Mouse (Mus musculus): ENCODE data around the gene C2cd3. TPM values are rescaled to one million over a fixed set of nuclear protein-coding genes. Genes with fewer than 3 reads are reported as not detected.

Gene C2cd3
- total and polyA plus RNA-seq, 2 experiments from 2014 or later, result 5.5 to 29.8 TPM

DNA sequence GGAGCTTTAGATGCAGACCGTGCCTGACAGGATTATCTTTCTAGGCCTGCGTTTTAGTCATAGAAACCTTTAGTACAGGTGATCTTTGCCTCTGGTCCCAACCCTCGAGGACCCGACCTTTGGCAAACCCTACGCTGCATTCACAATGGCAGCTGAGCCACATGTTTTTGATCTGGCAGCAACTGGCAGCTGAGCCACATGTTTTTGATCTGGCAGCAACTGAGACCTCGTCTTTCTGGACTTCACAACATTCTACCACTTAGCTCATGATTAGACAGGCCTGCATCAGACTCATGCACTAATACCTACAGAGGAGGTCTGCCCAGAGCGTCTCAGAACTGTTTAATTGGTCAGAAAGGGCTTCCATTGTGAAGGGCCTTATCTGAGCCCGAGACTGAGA lies 123.0 kb downstream of the C2cd3 start:
- DNase-seq (ENCODE audit: low spot score), result no peak

DNA sequence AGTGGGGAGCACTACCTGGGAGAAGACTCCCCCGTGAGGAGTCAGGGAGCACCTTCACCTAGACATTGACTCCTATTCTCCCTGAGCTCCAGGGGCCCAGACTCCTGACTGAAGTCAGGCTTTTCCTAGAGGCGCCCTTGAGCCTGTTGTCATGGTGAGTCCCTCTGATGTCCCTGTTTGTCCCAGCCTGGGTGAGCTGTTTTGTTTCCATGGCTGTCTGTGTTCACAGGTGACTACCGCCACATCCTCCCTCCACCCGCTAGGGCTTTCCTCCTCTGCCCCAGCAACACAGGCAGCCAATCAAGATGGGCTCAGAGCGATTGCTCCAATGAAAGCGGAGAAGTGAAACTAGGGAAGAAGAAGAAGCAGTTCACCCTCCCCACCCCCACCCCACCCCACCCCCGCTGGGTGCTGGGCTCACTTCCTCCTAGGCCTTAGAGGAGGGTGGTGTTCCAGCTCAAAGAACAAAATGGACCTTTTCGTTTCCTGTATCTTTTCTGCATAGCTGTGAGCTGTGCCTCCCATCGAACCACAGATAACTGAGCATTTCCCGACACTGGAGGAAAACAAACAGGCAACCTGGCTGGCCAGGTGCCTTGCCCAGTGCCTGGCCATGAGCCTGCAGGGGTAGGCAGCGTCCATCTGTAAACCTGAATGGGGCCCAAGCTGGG lies 123.7 kb downstream of the C2cd3 start:
- Histone ChIP-seq H3K4me2 (ENCODE audit: low read depth, low read length) (peak overlapping the region; percentile 68), H3K27me3 (ENCODE audit: control insufficient read depth, insufficient read depth, low read length) (no peaks in the 10 kb centered on the region), H3K4me3 (ENCODE audit: low read depth, low read length) (peak overlapping the region; percentile 56), H3K9ac (replicated peaks; ENCODE audit: low read depth, low read length) (peak overlapping the region; percentile 30), H3K27ac (ENCODE audit: low read depth) (peak overlapping the region; percentile 80), H3K4me1 (ENCODE audit: control insufficient read depth, insufficient read depth) (peaks cover 21% of the 10 kb centered on the region), H3K9me3 (replicated peaks; ENCODE audit: control insufficient read depth, low read length) (no peaks in the 10 kb centered on the region), H3K36me3 (replicated peaks; ENCODE audit: control insufficient read depth, insufficient read depth, low read length) (peaks cover 25% of the 10 kb centered on the region; the same call in 1 of the 2 replicates)
- peak; percentile 54; the same call in 1 of the 2 replicates for TF ChIP-seq EP300 (IDR thresholded peaks at IDR 0.05; ENCODE audit: low read depth)
- TF ChIP-seq CTCF (IDR thresholded peaks at IDR 0.05; ENCODE audit: low read depth), result no peak
- WGBS, result 28% methylated on average over 11 of the region's 11 CpGs
- ATAC-seq (ENCODE audit: insufficient read depth, low read depth) (peak; percentile 78), DNase-seq (ENCODE audit: low spot score) (peak; percentile 88)

More for the DNA sequence above, 123.0 kb downstream of the C2cd3 start:
- H3K9me3 ChIP-seq (replicated peaks; ENCODE audit: control insufficient read depth, low read length), result no peaks in the 10 kb centered on the region
- peak; percentile 10 for ATAC-seq (ENCODE audit: insufficient read depth, low read depth)
- no peak for TF ChIP-seq CTCF (IDR thresholded peaks at IDR 0.05; ENCODE audit: low read depth)
- TF ChIP-seq EP300 (IDR thresholded peaks at IDR 0.05; ENCODE audit: low read depth), result no peak
- H3K9ac ChIP-seq (replicated peaks; ENCODE audit: low read depth, low read length), result peak overlapping the region; percentile 30
- peak overlapping the region; percentile 68 for H3K4me2 ChIP-seq (ENCODE audit: low read depth, low read length)
- no peaks in the 10 kb centered on the region for H3K27me3 ChIP-seq (ENCODE audit: control insufficient read depth, insufficient read depth, low read length)
- H3K27ac ChIP-seq (ENCODE audit: low read depth), result peak overlapping the region; percentile 80
- peak overlapping the region; percentile 56 for H3K4me3 ChIP-seq (ENCODE audit: low read depth, low read length)
- WGBS, result 36% methylated on average over 8 of the region's 8 CpGs
- peaks cover 21% of the 10 kb centered on the region for H3K4me1 ChIP-seq (ENCODE audit: control insufficient read depth, insufficient read depth)
- H3K36me3 ChIP-seq (replicated peaks; ENCODE audit: control insufficient read depth, insufficient read depth, low read length), result peaks cover 25% of the 10 kb centered on the region; the same call in 1 of the 2 replicates

DNA sequence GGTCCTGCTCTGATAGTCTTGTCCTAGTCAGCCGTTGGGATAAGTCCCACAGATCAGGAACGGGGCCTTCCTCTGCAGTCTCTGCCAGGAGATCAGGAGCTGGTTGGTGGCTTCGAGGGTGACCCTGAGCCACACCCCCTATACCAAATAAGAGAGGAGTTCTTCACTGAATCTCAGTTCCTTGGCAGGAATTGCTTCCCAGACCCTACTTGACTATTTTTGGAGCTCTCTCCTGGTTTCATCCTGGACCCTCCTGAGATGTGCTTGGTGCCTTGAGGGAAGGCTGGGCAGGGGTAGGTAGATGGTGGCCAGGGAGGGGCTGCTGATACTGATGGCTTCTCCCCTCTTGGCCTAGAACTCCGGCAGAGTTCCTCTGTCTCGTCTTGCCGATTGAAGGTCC lies 124.3 kb downstream of the C2cd3 start:
- Histone ChIP-seq H3K9ac (replicated peaks; ENCODE audit: low read depth, low read length) (no peak overlapping the region), H3K4me1 (ENCODE audit: control insufficient read depth, insufficient read depth) (peaks cover 21% of the 10 kb centered on the region)
- ATAC-seq (ENCODE audit: insufficient read depth, low read depth), result no peak

DNA sequence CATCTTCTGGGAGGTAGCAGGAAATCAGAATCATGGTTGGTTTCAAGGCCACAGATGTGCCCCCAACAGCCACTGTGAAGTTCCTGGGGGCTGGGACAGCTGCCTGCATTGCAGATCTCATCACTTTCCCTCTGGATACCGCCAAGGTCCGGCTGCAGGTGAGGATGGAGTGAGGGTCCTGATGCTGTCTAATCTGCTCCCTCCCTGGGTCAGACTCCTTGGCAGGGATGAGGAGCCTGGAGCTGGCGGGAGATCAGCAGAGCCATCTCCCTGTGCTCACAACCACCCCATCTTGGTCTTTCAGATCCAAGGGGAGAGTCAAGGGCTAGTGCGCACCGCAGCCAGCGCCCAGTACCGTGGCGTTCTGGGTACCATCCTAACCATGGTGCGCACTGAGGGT lies 124.8 kb downstream of the C2cd3 start:
- ATAC-seq (ENCODE audit: insufficient read depth, low read depth), result no peak
- no peak for TF ChIP-seq EP300 (IDR thresholded peaks at IDR 0.05; ENCODE audit: low read depth)
- TF ChIP-seq CTCF (IDR thresholded peaks at IDR 0.05; ENCODE audit: low read depth), result no peak
- H3K4me2 ChIP-seq (ENCODE audit: low read depth, low read length), result no peak overlapping the region
- H3K27me3 ChIP-seq (ENCODE audit: control insufficient read depth, insufficient read depth, low read length), result no peaks in the 10 kb centered on the region
- no peak overlapping the region for H3K9ac ChIP-seq (replicated peaks; ENCODE audit: low read depth, low read length)
- WGBS, result 93% methylated on average over 9 of the region's 9 CpGs
- no peaks in the 10 kb centered on the region for H3K9me3 ChIP-seq (replicated peaks; ENCODE audit: control insufficient read depth, low read length)
- DNase-seq (ENCODE audit: low spot score), result no peak
- H3K4me1 ChIP-seq (ENCODE audit: control insufficient read depth, insufficient read depth), result peaks cover 21% of the 10 kb centered on the region
- no peak overlapping the region for H3K27ac ChIP-seq (ENCODE audit: low read depth)
- no peak overlapping the region for H3K4me3 ChIP-seq (ENCODE audit: low read depth, low read length)
- H3K36me3 ChIP-seq (replicated peaks; ENCODE audit: control insufficient read depth, insufficient read depth, low read length), result peaks cover 25% of the 10 kb centered on the region; the same call in 1 of the 2 replicates

More for the DNA sequence above, 124.3 kb downstream of the C2cd3 start:
- no peaks in the 10 kb centered on the region for H3K9me3 ChIP-seq (replicated peaks; ENCODE audit: control insufficient read depth, low read length)
- peak overlapping the region; percentile 68; the same call in 1 of the 2 replicates for H3K4me2 ChIP-seq (ENCODE audit: low read depth, low read length)
- DNase-seq (ENCODE audit: low spot score), result no peak
- 0 out of 2 replicates have a peak overlapping the region, but pooled peaks have one; percentile 0 for H3K4me3 ChIP-seq (ENCODE audit: low read depth, low read length)
- TF ChIP-seq CTCF (IDR thresholded peaks at IDR 0.05; ENCODE audit: low read depth) (no peak), EP300 (IDR thresholded peaks at IDR 0.05; ENCODE audit: low read depth) (no peak)
- peak overlapping the region; percentile 50 for H3K27ac ChIP-seq (ENCODE audit: low read depth)
- no peaks in the 10 kb centered on the region for H3K27me3 ChIP-seq (ENCODE audit: control insufficient read depth, insufficient read depth, low read length)
- 65% methylated on average over 6 of the region's 6 CpGs for WGBS
- H3K36me3 ChIP-seq (replicated peaks; ENCODE audit: control insufficient read depth, insufficient read depth, low read length), result peaks cover 25% of the 10 kb centered on the region; the same call in 1 of the 2 replicates

DNA sequence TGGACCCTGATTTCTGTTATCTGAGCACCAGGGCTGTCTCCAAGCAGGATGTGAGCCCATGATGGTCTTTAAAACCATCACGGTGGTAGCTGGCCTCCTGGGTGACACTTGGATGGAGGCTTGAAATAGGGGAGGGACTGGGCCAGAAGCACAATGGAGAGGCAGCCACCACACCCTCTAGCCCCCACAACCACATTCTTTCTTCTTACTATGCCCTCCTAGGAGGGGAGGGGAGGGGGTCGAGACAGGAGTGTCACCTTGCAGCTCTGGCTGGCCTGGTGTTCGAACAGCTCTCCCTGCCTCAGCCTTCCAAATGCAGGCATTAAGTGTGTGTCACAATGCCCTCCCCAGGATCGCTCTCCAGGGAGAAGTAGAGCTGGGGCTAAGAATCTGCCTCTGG lies 125.4 kb downstream of the C2cd3 start:
- DNase-seq (ENCODE audit: low spot score), result no peak
- Histone ChIP-seq H3K27ac (ENCODE audit: low read depth) (no peak overlapping the region), H3K36me3 (replicated peaks; ENCODE audit: control insufficient read depth, insufficient read depth, low read length) (peaks cover 25% of the 10 kb centered on the region; the same call in 1 of the 2 replicates), H3K4me1 (ENCODE audit: control insufficient read depth, insufficient read depth) (peaks cover 21% of the 10 kb centered on the region), H3K4me2 (ENCODE audit: low read depth, low read length) (no peak overlapping the region), H3K9ac (replicated peaks; ENCODE audit: low read depth, low read length) (no peak overlapping the region), H3K27me3 (ENCODE audit: control insufficient read depth, insufficient read depth, low read length) (no peaks in the 10 kb centered on the region), H3K4me3 (ENCODE audit: low read depth, low read length) (no peak overlapping the region), H3K9me3 (replicated peaks; ENCODE audit: control insufficient read depth, low read length) (no peaks in the 10 kb centered on the region)
- no peak for ATAC-seq (ENCODE audit: insufficient read depth, low read depth)
- TF ChIP-seq CTCF (IDR thresholded peaks at IDR 0.05; ENCODE audit: low read depth), result no peak
- no peak for TF ChIP-seq EP300 (IDR thresholded peaks at IDR 0.05; ENCODE audit: low read depth)
- WGBS, result 71% methylated on average over 4 of the region's 4 CpGs

Measured in heart, postnatal 0 days (tissue).